Mouse (Mus musculus): ENCODE measurements around the gene Pgm3. TPM values are rescaled to one million over a fixed set of nuclear protein-coding genes. Genes with fewer than 3 reads are reported as not detected.
A peak's percentile ranks its signal among the peaks of the same experiment; 100 is the strongest.

Pgm3 gene
- polyA plus RNA-seq, 1 experiment: 7.7 TPM

DNA sequence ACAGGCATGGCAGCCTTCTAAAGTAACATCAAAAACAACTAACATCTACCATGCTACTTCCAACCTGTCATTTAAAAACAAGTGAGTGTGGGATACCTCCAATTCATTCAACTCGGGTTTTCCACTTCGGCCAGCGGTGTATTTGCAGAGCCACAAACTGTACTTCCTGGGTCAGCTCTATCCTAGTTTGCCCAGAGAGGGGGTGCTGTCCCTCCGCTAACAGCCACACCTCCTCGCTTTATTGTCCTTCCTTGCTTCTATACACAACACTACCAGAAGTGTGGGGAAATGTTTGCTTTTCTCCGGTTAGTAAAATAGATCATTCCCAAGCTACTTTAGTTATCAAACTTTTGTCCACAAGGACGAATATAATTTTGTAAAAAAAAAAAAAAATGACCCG is 696 bp downstream of the Pgm3 start:
- WGBS: 2% methylated on average over 8 of the region's 8 CpGs
- Histone ChIP-seq H3K4me3 (replicated peaks; ENCODE audit: extremely low read depth, low read depth, low read length) (peak overlapping the region; percentile 44), H3K4me1 (ENCODE audit: control insufficient read depth, insufficient read depth, low read length) (no peaks in the 10 kb centered on the region; the same call in 1 of the 2 replicates)
- no peak for DNase-seq
- TF ChIP-seq POLR2A (IDR thresholded peaks at IDR 0.05; ENCODE audit: borderline replicate concordance, extremely low read depth, low read depth, low read length): no peak
- TF ChIP-seq CTCF (IDR thresholded peaks at IDR 0.05; ENCODE audit: insufficient read depth, low read length): no peak

DNA sequence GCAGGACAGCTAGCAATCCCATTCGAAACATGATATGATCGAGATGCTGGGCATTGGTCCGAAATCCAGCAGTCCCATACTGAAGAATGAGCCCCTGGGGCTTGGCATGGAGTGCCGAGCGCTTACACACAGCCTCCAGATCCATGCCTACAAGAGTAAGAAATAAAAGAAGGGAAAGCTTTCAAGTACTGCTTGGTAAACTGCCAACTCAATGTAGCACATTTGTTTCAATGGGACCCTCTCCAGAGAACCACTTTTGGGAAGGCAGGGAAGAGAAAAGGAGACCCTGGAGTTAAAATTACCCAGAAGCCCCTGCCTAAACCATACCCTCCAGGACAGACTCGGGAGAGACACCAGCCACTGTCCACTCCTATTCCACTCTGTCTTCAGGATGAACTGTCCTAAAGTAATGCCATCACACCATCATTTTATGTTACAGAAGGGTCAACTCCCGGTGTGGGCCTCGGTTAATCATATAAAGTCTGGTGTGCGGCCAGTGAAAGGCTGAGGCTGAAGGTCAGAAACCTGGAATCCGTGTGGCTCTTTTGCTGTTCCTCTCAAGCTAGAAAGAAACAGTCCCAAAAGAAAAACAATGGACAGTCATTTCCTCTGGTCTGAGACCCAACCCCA is 1.3 kb downstream of the Pgm3 start:
- TF ChIP-seq POLR2A (IDR thresholded peaks at IDR 0.05; ENCODE audit: borderline replicate concordance, extremely low read depth, low read depth, low read length): no peak
- TF ChIP-seq CTCF (IDR thresholded peaks at IDR 0.05; ENCODE audit: insufficient read depth, low read length): no peak
- DNase-seq: no peak
- 66% methylated on average over 10 of the region's 10 CpGs for WGBS
- H3K4me3 ChIP-seq (replicated peaks; ENCODE audit: extremely low read depth, low read depth, low read length): no peak overlapping the region
- H3K4me1 ChIP-seq (ENCODE audit: control insufficient read depth, insufficient read depth, low read length): no peaks in the 10 kb centered on the region; the same call in 1 of the 2 replicates

DNA sequence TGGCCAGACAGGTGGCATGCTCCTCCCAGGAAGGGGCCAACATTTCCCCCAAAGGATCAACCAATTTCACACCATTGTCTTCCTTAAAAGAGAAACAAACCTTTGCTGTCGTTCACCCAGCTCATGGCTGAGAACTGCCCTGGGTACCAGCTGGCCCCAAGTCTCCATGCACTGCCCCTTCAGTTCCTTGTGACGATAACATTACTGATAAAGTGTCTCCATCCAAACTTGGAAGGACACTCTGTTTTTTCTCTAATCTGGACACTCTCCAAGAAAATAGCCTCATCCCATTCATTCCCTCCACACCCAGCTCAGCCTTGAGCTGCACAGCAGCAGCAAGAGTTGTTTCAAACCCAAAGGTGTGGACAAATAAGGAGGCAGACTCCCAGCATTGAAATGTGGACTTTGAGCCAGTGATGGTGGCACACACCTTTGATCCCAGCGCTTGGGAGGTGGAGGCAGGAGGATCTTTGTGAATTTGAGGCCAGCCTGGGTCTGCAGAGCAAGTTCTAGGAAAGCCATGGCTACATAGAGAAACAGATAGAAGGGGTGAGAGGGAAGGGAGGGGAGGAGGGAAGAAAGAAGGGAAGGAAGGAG is 2.2 kb downstream of the Pgm3 start:
- H3K4me1 ChIP-seq (ENCODE audit: control insufficient read depth, insufficient read depth, low read length): no peaks in the 10 kb centered on the region; the same call in 1 of the 2 replicates
- no peak for DNase-seq
- no peak for TF ChIP-seq CTCF (IDR thresholded peaks at IDR 0.05; ENCODE audit: insufficient read depth, low read length)
- no peak for TF ChIP-seq POLR2A (IDR thresholded peaks at IDR 0.05; ENCODE audit: borderline replicate concordance, extremely low read depth, low read depth, low read length)
- WGBS: 58% methylated on average over 3 of the region's 3 CpGs
- H3K4me3 ChIP-seq (replicated peaks; ENCODE audit: extremely low read depth, low read depth, low read length): no peak overlapping the region

DNA sequence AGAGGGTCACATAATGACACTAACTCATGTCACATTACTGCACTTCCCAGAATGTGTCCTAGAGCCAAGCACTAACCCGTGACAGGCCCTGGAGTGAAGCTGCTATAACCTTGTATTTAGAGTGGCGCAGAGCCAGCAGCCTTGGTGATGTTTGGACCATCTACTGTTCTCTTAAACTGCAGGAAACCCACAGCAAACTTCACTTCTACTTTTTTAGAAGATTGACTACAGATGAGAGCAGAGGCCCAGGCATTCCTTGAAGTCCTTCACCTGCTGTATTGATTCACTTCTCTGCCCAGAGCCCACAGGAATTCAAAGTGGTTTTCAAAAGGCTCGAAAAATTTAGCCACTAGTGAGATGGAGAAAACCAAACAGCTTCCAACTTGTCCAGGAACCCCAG is 11.1 kb downstream of the Pgm3 start:
- peak; percentile 21 for DNase-seq
- TF ChIP-seq CTCF (IDR thresholded peaks at IDR 0.05; ENCODE audit: insufficient read depth, low read length): no peak
- TF ChIP-seq POLR2A (IDR thresholded peaks at IDR 0.05; ENCODE audit: borderline replicate concordance, extremely low read depth, low read depth, low read length): no peak
- Histone ChIP-seq H3K4me3 (replicated peaks; ENCODE audit: extremely low read depth, low read depth, low read length) (no peak overlapping the region), H3K4me1 (ENCODE audit: control insufficient read depth, insufficient read depth, low read length) (0 out of 2 replicates have a peak, but pooled peaks cover 2% of the 10 kb centered on the region)
- WGBS: 56% methylated on average over 3 of the region's 3 CpGs

DNA sequence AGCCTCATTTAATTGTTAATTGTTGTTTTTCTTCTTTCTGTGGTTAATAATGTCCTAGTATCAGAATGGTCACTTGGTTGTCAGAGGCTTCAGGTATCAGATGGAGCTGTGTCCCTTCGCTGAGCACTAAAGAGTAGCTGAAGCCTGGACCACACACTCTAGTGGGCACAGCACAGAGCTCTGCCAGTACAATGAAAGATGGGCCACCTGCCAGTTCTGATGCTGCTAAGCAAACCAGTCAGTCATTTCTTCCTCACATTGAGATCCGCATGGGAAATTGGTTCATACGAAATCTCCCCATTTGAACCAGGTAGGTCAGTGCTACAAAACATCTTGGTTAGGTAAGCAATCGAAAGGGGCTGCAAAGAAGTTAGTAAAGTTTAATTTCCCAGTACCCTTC is 17.0 kb downstream of the Pgm3 start:
- Histone ChIP-seq H3K4me1 (ENCODE audit: control insufficient read depth, insufficient read depth, low read length) (no peaks in the 10 kb centered on the region), H3K4me3 (replicated peaks; ENCODE audit: extremely low read depth, low read depth, low read length) (no peak overlapping the region)
- TF ChIP-seq CTCF (IDR thresholded peaks at IDR 0.05; ENCODE audit: insufficient read depth, low read length): no peak
- no peak for TF ChIP-seq POLR2A (IDR thresholded peaks at IDR 0.05; ENCODE audit: borderline replicate concordance, extremely low read depth, low read depth, low read length)
- 96% methylated on average over 4 of the region's 4 CpGs for WGBS
- DNase-seq: no peak

DNA sequence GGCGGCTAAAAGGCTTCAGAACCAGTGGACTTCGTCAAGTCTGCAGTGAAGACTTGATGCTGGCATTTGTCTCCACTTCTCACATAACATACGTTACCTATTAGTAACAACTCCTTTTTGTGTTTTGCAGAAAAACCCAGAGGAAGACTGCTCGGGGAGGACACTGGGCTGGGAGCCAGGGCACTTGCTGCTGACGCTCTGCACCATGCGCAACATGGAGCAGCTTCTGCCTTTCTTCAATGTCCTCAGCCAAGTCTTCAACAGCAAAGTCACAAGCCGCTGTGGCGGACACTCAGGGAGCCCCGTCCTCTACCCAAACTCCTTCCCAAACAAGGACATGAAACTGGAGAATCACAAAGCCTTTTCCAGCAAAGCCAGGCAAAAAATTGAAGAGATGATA is 17.8 kb downstream of the Pgm3 start:
- DNase-seq: no peak
- Histone ChIP-seq H3K4me1 (ENCODE audit: control insufficient read depth, insufficient read depth, low read length) (no peaks in the 10 kb centered on the region), H3K4me3 (replicated peaks; ENCODE audit: extremely low read depth, low read depth, low read length) (no peak overlapping the region)
- 81% methylated on average over 9 of the region's 9 CpGs for WGBS
- TF ChIP-seq CTCF (IDR thresholded peaks at IDR 0.05; ENCODE audit: insufficient read depth, low read length): no peak
- no peak for TF ChIP-seq POLR2A (IDR thresholded peaks at IDR 0.05; ENCODE audit: borderline replicate concordance, extremely low read depth, low read depth, low read length)

DNA sequence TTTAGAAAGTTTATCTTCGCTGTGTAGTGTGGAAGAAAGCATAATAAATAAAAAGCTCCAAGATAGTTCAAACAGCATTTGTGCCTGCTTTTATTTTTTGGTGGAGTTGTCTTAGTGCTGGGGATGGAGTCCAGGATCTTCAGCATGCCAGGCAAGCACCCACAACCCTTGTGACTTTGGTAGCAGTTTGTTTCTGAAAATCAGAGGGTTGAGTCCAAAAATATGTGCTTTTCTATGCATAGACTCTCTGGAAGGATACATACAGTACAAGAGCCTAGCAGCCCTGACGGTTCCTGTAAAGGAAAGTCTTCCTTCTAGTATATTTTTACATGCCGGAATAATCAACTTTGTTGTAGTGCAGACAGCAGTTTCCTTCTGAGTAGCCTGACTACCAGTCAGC is 20.9 kb downstream of the Pgm3 start:
- 93% methylated on average over 3 of the region's 3 CpGs for WGBS
- Histone ChIP-seq H3K4me3 (replicated peaks; ENCODE audit: extremely low read depth, low read depth, low read length) (no peak overlapping the region), H3K4me1 (ENCODE audit: control insufficient read depth, insufficient read depth, low read length) (no peaks in the 10 kb centered on the region)
- no peak for DNase-seq
- TF ChIP-seq POLR2A (IDR thresholded peaks at IDR 0.05; ENCODE audit: borderline replicate concordance, extremely low read depth, low read depth, low read length): no peak
- no peak for TF ChIP-seq CTCF (IDR thresholded peaks at IDR 0.05; ENCODE audit: insufficient read depth, low read length)

DNA sequence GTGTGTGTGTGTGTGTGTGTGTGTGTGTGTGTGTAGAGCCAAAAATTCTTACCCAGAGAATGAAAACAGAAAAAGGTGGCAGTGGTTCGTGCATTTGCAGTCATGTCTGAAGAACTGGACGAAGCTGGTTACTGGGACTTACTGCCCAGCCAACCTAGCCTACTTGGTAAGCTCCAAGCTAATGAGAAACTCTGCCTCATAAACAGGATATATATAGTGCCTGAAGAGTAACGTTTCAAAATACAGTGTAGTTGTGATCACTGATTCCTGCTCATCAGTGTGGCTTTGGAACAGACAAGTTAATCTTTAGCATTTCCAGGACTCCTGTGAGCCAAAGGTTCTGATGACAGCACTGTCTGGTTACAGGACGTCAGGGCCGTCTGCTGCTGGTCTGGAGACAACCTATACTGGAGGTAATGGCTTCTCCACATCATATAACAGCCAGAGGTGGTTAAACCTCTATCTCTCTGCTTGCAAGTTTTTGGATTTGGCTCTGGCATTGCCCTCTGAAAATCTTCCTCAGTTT is 21.9 kb downstream of the Pgm3 start:
- no peak overlapping the region for H3K4me3 ChIP-seq (replicated peaks; ENCODE audit: extremely low read depth, low read depth, low read length)
- WGBS: 85% methylated on average over 5 of the region's 5 CpGs
- H3K4me1 ChIP-seq (ENCODE audit: control insufficient read depth, insufficient read depth, low read length): no peaks in the 10 kb centered on the region
- DNase-seq: no peak
- no peak for TF ChIP-seq POLR2A (IDR thresholded peaks at IDR 0.05; ENCODE audit: borderline replicate concordance, extremely low read depth, low read depth, low read length)
- no peak for TF ChIP-seq CTCF (IDR thresholded peaks at IDR 0.05; ENCODE audit: insufficient read depth, low read length)

DNA sequence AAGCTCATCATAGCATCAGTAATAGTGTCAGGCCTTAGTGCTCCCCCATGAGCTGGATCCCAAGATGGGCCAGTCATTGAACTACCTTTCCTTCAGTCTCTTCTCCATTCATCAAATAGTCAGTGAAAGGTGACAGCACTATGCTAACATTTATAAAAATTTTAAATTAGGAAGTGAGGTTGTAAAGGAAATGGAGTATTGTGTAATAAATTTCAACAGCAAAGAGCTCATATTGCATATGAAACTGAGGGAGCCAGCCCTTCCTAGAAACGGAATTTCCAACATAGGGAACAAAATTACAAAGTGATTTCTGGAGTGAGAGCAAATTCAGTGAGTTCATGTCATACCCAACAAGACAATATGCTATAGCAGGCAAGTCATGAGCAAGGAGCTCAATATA is 27.1 kb downstream of the Pgm3 start:
- Histone ChIP-seq H3K4me1 (ENCODE audit: control insufficient read depth, insufficient read depth, low read length) (no peaks in the 10 kb centered on the region), H3K4me3 (replicated peaks; ENCODE audit: extremely low read depth, low read depth, low read length) (no peak overlapping the region)
- DNase-seq: no peak
- 39% methylated on average over 1 of the region's 1 CpGs for WGBS
- TF ChIP-seq CTCF (IDR thresholded peaks at IDR 0.05; ENCODE audit: insufficient read depth, low read length): no peak

DNA sequence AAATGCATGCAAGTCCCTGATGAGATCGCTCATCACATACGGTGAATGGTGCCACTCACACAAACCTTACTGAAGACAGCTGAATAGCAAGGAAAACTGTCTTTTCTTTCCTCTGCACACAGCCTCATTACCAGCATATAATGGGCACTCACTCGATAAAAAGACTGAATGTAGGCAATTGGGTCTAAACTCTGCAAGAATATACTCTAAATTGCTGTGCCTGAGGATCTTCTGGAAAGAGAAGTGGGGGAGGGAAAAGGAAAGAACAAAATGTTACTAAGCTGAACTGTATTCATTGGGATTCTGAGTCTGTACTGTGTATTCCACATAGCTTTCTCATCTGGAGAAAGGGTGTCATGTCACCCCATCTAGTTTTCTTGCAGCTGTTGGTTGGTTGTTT is 28.2 kb downstream of the Pgm3 start:
- no peak for TF ChIP-seq POLR2A (IDR thresholded peaks at IDR 0.05; ENCODE audit: borderline replicate concordance, extremely low read depth, low read depth, low read length)
- TF ChIP-seq CTCF (IDR thresholded peaks at IDR 0.05; ENCODE audit: insufficient read depth, low read length): no peak
- 97% methylated on average over 3 of the region's 3 CpGs for WGBS

More for the DNA sequence above, 28.2 kb downstream of the Pgm3 start:
- Histone ChIP-seq H3K4me1 (ENCODE audit: control insufficient read depth, insufficient read depth, low read length) (no peaks in the 10 kb centered on the region), H3K4me3 (replicated peaks; ENCODE audit: extremely low read depth, low read depth, low read length) (no peak overlapping the region)
- DNase-seq: no peak

Measured in lung, adult 2 months (tissue).